Mouse (Mus musculus) erythroblast, embryonic 14.5 days (primary cell): ENCODE measurements around the gene Ifitm10.

Experiments used
- GATA1 ChIP-seq: IDR thresholded peaks from 2 replicates; pipeline ENCODE4 v1.6.1; 2012; ENCODE audit warnings: low read length, inconsistent platforms, mixed read lengths
- TAL1 ChIP-seq: IDR thresholded peaks from 3 replicates; pipeline ENCODE4 v1.6.1; 2012; ENCODE audit warnings: low read length, inconsistent platforms, mixed read lengths

DNA sequence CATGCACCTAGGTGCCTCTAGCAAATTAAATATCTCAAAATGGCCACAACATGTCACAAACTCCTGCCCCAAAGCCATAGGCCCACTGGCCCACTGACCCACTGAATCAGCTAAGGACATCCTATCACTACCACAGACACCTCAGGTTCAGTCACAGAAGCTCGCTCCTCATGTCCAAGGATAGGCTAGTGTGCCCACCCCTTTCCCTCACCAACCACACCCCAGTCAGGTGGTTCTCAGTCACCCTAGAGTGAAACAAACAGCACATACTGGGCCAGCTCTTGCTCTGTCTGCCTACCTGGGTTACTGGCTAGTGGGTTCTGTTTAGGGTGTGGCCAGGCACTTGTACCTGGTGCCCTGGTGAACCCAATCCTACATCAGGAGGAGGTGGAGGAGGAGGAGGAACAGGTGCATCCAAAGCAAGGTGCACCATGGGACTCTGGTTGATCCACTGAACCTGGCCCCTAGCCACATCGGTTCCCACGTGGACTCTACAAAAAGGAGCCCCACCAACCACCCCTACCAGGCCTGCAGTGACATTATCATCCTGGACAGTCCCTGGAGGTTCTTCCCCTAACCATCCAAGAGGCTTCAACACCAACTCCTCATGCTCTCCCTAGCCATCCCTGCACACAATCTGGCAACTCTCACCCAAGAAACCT lies 12.3 kb upstream of the Ifitm10 start:
- no peak for TF ChIP-seq GATA1
- TF ChIP-seq TAL1 = no peak
